Mouse (Mus musculus) mouse embryonic stem cell (cell line): ENCODE data around the gene Prkci.

Experiments used
- in situ Hi-C, 2 experiments: fragments of 300-500 bp; cut with MboI; formaldehyde crosslinking; loops; 1 replicate in 1 of 2; 3 replicates in 1 of 2; pipeline ENCODE4 v1.14.3; 2019 to 2020; ENCODE audit warnings: low sequenced_read_pairs in 2 of 2, low pct_unique_long_range_greater_than_20kb in 1 of 2, mixed read lengths in 1 of 2; ENCODE audit not compliant: unreplicated experiment in 1 of 2

Prkci gene

DNA sequence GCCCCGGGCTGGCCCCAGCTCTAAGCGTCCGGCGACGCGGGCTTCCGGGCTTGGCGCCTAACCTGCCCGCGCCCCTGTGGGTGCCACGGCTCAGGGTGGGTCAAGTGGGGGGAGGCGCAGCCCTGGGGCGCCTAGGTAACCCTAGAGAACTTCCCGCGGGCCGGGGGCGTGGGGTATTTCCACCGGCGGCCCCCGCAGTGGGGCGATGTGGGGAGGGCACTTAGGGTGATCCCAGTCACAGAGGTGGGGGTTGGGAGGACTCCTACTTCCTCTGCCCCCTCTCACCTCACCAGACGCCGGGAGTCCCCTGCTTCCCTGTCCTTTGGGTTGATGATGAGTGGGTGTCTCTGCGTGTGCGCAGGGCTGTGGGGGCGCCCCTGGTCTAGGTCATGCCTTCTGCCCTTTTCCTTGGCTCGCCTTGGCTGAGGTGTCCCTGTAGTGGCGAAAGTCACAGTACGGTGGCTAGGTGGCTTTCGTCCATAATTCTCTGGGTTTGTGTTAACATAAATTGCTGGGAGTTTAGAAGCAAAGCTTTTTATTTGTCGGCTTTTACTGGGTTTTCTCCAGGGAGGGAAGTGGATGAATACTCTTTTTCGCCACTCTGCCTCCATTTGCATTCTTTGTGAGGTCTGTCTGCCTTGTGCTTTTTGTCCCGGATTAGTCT, 100.1 kb downstream of the Prkci start:
- in situ Hi-C loops = no loop called here

DNA sequence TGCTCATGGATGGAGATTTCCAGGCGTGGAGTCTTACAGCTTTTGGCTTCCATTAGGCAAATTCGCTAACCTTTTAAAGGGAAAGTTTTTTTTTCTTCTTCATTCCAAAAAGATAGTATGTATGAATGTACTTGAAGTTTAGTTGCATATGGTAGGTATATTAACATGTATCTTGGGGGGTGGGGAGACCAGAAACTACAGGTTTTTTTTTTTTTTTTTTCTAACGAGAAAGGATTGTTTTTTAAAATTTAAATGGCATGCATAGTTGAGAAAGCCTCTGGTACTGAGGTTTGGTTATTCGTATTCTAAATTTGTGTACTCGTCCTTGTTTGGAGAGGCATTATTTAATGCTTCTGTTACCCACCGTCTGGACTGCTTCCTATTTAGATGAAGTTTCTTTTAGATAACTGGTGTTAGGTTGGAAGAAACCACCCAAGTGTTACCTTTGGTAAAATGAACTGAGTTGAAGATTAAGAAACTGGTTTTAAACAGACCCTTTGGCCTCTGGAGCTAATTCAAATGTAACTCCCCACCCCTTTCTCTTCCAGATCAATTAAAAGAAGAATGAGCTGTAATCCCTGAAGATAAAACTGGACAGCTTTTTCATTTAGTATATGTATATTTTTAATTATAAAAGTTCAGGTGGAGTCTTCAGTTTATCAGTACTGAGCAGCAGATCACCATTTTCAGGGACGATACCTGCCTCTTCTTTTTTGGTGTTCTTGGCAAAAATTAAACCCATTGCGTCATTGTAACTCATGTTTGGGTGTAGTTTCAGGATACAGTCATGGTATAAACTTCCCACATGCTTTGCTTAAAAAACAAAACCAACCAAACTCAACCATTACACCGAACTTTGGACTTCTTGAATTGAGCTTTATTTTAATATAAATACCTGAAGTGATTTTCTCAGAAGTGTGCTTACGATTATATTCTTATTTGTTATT, 100.9 kb downstream of the Prkci start:
- in situ Hi-C loops = no loop called here

DNA sequence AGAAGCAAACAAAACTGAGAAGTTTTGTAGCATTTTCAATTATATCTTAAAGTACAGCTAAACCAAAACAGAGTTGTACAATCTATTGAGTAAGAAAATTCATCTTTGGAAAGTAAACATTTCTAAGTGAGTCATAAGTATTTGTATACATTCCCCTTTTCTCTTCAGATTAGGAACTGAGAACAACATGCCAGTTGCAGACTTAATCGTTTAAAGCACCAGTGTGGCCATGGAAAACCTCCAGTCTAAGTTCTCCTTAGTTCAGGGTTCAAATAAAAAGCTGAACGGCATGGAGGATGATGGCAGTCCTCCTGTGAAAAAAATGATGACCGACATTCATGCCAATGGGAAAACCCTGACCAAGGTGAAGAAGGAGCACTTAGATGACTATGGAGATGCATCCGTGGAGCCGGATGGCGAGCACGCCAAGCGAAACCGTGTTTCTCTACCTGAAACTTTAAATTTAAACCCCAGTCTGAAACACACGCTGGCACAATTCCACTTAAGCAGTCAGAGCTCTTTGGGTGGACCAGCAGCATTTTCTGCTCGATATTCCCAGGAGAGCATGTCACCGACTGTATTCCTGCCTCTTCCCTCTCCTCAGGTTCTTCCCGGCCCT, 101.7 kb downstream of the Prkci start:
- in situ Hi-C loops = no loop called here

DNA sequence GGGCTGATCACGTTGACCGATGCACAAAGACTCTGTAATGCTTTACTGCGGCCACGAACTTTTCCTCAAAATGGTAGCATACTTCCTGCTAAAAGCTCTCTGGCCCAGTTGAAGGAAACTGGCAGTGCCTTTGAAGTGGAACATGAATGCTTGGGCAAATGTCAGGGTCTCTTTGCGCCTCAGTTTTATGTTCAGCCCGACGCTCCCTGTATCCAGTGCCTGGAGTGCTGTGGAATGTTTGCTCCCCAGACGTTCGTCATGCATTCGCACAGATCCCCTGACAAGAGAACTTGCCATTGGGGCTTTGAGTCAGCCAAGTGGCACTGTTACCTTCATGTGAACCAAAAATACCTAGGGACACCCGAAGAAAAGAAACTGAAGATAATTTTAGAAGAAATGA, 102.4 kb downstream of the Prkci start:
- in situ Hi-C loops = no loop called here

DNA sequence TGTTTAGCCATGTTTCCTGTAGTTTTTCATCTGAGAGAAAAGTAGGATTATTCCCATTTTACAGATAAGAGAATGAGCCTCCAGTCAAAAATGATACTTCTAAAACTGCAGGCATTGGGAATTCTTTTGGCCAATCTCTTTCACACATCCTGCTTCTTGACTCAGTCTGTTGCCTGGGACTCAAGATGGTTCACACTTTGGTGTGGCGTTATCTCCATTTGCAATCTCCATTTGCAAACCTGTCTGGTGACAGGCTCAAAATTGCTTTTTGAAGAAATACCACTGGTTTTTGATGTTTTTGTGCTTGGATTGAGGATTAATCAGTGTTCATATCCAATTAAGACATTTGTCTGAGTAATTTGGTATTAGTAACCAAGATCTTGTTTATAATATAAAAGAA, 103.0 kb downstream of the Prkci start:
- in situ Hi-C loops = no loop called here

DNA sequence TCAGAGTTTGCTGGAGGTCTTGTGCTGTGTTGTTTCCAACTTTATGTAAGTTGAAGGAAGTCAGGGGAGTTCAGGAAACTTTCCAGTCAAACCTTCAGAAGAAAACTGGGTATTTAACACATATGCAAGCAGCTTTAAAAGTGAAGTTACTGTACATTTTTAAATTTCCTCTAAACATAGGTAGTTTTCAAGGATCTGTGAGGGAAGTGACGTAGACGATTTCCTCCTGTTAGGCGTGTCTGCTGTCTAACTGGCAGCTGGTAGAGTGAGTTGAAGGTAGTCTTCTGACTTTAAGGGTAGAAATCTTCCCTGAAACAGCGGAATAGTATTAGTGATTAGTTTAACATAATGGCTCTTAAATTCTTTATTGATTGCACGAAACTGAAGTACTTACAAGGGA, 104.5 kb downstream of the Prkci start:
- in situ Hi-C loops = no loop called here

DNA sequence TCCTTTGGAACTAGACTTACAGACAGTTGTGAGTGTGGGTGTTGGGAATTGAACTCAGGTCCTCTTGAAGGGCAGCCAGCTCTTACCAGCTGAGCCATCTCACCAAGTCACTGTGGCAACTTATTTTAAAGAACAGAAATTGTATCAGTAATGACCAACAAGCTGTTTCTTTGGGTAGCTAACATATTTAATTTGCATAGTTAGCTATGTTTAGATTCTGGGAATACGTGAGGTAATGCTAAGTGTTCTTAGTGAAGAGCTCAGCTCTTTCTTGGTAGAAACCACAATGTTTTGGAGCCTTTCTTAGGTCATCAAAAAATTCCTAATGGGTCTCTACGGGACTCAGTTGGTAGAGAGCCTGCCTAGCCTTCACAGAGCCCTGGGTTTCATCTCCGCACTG, 105.3 kb downstream of the Prkci start:
- in situ Hi-C loops = no loop called here
